Mouse (Mus musculus) cerebral cortex, adult 2 months (tissue): ENCODE measurements around the gene Olfr715.

Source experiments
- whole genome bisulfite sequencing: fragments of 180-500 bp; shearing (Covaris S2); methylation state at CpG from one replicate; pipeline ENCODE4 v1.1.7; 2018; 5-methylcytosine and 5-hydroxymethylcytosine counted together

The Olfr715 gene

GRCm38 (mm10) chr7:107130983-107131382 lies at the start of gene Olfr715:
TSS of gene Olfr715 (minus strand) at chr7:107131083.
- 91% methylated on average over 3 of the region's 3 CpGs for WGBS

GRCm38 (mm10) chr7:107180406-107180805 lies 49.5 kb upstream of the Olfr715 start:
- WGBS, result 45% methylated on average over 2 of the region's 2 CpGs

- 88% methylated on average over 10 of the region's 10 CpGs for WGBS
These were observed 35.8 kb upstream of the Olfr715 start, which contains the start of gene Nlrp14 for GRCm38 (mm10) chr7:107166690-107167089. TSS of gene Nlrp14 (plus strand) at chr7:107166990.

GRCm38 (mm10) chr7:107138027-107138426 lies 7.1 kb upstream of the Olfr715 start, which contains the start of gene Olfr716:
TSS of gene Olfr716 (plus strand) at chr7:107138327.
- WGBS, result 64% methylated on average over 2 of the region's 2 CpGs

- WGBS, result 78% methylated on average over 2 of the region's 2 CpGs
These were observed 20.6 kb downstream of the Olfr715 start, which contains the start of gene Olfr715b for GRCm38 (mm10) chr7:107110269-107110668. TSS of gene Olfr715b (minus strand) at chr7:107110369.

GRCm38 (mm10) chr7:107092920-107093319 lies 38.0 kb downstream of the Olfr715 start, which contains the start of gene Olfr17:
TSS of gene Olfr17 (plus strand) at chr7:107093220.
- WGBS, result 32% methylated on average over 1 of the region's 1 CpGs
